Mouse (Mus musculus) embryonic facial prominence, embryonic 12.5 days (tissue): Measurements from ENCODE around the gene Ccdc155. TPM values are rescaled to one million over a fixed set of nuclear protein-coding genes. Genes with fewer than 3 reads are reported as not detected.

ENCODE experiments used
- ATAC-seq: fragments of 200-750 bp; cut with Nextera tagmentation; 2 replicates; pipeline ENCODE4 v1.8.0; 2017; ENCODE audit not compliant: insufficient number of reproducible peaks, insufficient read depth, low FRiP score, low TSS enrichment
- H3K27ac ChIP-seq: fragments of 300-500 bp; sonication (generic); 2 replicates; pipeline ENCODE4 v1.5.1; 2016; ENCODE audit warnings: mild to moderate bottlenecking
- H3K27me3 ChIP-seq: fragments of 300-500 bp; sonication (generic); 2 replicates; pipeline ENCODE4 v1.6.1; 2016; ENCODE audit warnings: mild to moderate bottlenecking, moderate library complexity
- H3K36me3 ChIP-seq: fragments of 300-500 bp; sonication (generic); 2 replicates; pipeline ENCODE4 v1.6.1; 2016; ENCODE audit warnings: mild to moderate bottlenecking
- H3K4me1 ChIP-seq: fragments of 300-500 bp; sonication (generic); 2 replicates; pipeline ENCODE4 v1.6.1; 2016
- H3K4me2 ChIP-seq: fragments of 300-500 bp; sonication (generic); replicated peaks from 2 replicates; pipeline ENCODE4 v1.6.1; 2016; ENCODE audit warnings: mild to moderate bottlenecking, moderate library complexity
- H3K4me3 ChIP-seq: fragments of 300-500 bp; sonication (generic); 2 replicates; pipeline ENCODE4 v1.5.1; 2016; ENCODE audit warnings: mild to moderate bottlenecking
- H3K9ac ChIP-seq: fragments of 300-500 bp; sonication (generic); 2 replicates; pipeline ENCODE4 v1.6.1; 2016; ENCODE audit warnings: mild to moderate bottlenecking, moderate library complexity
- H3K9me3 ChIP-seq: fragments of 300-500 bp; sonication (generic); 2 replicates; pipeline ENCODE4 v1.6.1; 2016; ENCODE audit warnings: mild to moderate bottlenecking, moderate library complexity
- WGBS: fragments of 180-500 bp; shearing (Covaris S2); methylation state at CpG from one replicate; pipeline ENCODE4 v1.1.7; 2016; 5-methylcytosine and 5-hydroxymethylcytosine counted together
- polyA plus RNA-seq: library from polyadenylated mRNA; unstranded; fragments of >200 nt; fragmentation: Nextera tagmentation; extraction: Ambion mirVana; gene quantifications from 2 replicates; pipeline ENCODE4 v1.2.1, GENCODE M21; 2016

The Ccdc155 gene
- polyA plus RNA-seq, 1 experiment from 2014 or later: 1.7 TPM

GRCm38 (mm10) chr7:45216442-45217183 is 11.9 kb upstream of the Ccdc155 start:
- peak; percentile 77 for ATAC-seq
- peak overlapping the region; percentile 93 for H3K4me2 ChIP-seq
- H3K27ac ChIP-seq: peak overlapping the region; percentile 98
- 3% methylated on average over 13 of the region's 13 CpGs for WGBS
- peaks cover 45% of the 10 kb centered on the region for H3K36me3 ChIP-seq
- H3K27me3 ChIP-seq: peaks cover 8% of the 10 kb centered on the region
- H3K9me3 ChIP-seq: no peaks in the 10 kb centered on the region
- peak overlapping the region; percentile 99 for H3K9ac ChIP-seq
- peak overlapping the region; percentile 86 for H3K4me3 ChIP-seq
- peaks cover 29% of the 10 kb centered on the region for H3K4me1 ChIP-seq

- Histone ChIP-seq H3K27me3 (peaks cover 15% of the 10 kb centered on the region), H3K4me1 (peaks cover 29% of the 10 kb centered on the region), H3K4me3 (peak within 1 kb of the TSS; percentile 86), H3K36me3 (peaks cover 38% of the 10 kb centered on the region), H3K9me3 (no peaks in the 10 kb centered on the region), H3K4me2 (peak within 1 kb of the TSS; percentile 93), H3K9ac (peak within 1 kb of the TSS; percentile 99), H3K27ac (peak within 1 kb of the TSS; percentile 98)
- ATAC-seq: peak; percentile 25; the same call in 1 of the 2 replicates
- under 1% methylated on average over 54 of the region's 55 CpGs for WGBS
Observed at GRCm38 (mm10) chr7:45215673-45216441, 11.2 kb upstream of the Ccdc155 start, which contains the start of gene Tead2. Gene Tead2 (plus strand): TSS chr7:45215753.

DNA sequence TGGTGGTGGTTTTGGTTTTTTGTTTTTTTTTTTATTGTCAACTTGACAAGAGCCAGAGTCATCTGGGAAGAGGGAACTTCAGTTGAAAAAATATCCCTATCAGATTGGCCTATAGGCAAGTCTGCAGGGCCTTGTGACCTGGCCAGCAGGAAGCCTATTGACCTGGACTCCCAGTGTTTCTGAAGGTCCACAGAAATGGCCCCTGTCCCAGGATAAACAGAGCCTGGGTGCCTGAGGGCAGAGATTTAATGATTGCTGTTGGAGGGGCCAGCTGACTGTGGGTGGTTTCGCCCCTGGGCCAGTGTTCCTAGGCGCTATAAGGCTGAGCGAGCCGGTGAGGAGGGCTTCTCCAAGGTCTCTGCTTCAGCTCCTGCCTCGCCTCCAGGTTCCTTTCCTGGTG is 9.0 kb upstream of the Ccdc155 start:
- Histone ChIP-seq H3K9me3 (no peaks in the 10 kb centered on the region), H3K27me3 (peaks cover 25% of the 10 kb centered on the region), H3K27ac (no peak overlapping the region), H3K36me3 (peaks cover 16% of the 10 kb centered on the region), H3K4me1 (peaks cover 24% of the 10 kb centered on the region), H3K4me3 (no peak overlapping the region), H3K4me2 (no peak overlapping the region), H3K9ac (no peak overlapping the region)
- ATAC-seq: no peak
- WGBS: 51% methylated on average over 5 of the region's 5 CpGs

DNA sequence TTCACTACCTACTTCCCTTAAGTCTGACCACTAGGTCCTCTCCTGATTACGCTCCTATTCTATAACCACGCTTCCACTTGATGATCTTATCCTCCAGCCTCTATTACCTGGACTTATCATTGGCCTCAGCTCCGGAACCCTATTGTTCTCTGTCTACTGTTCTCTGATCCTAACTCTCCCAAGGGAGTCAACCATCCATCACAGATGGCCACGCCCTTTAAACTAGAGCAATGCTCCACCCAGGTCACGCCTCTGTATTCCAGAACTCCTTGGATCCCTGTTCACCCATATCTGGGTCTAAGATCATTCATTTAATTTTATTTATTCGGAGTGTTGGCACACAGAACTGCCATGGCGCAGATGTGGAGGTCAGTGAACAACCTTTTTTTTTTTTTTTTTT is 7.7 kb upstream of the Ccdc155 start:
- Histone ChIP-seq H3K9ac (no peak overlapping the region), H3K9me3 (no peaks in the 10 kb centered on the region; the same call in 1 of the 2 replicates), H3K4me3 (no peak overlapping the region), H3K4me2 (no peak overlapping the region), H3K27me3 (peaks cover 25% of the 10 kb centered on the region), H3K4me1 (peaks cover 11% of the 10 kb centered on the region), H3K36me3 (0 out of 2 replicates have a peak, but pooled peaks cover 3% of the 10 kb centered on the region), H3K27ac (no peak overlapping the region)
- WGBS: 69% methylated on average over 7 of the region's 7 CpGs
- ATAC-seq: no peak

GRCm38 (mm10) chr7:45211851-45212251 is 7.2 kb upstream of the Ccdc155 start, which contains the start of gene Dkkl1:
Gene Dkkl1 (minus strand): TSS chr7:45212147.
- H3K4me2 ChIP-seq: peak within 1 kb of the TSS; percentile 37
- no peak within 1 kb of the TSS for H3K9ac ChIP-seq
- no peak within 1 kb of the TSS for H3K27ac ChIP-seq
- no peaks in the 10 kb centered on the region for H3K36me3 ChIP-seq
- no peaks in the 10 kb centered on the region; the same call in 1 of the 2 replicates for H3K9me3 ChIP-seq
- H3K4me3 ChIP-seq: no peak within 1 kb of the TSS
- peaks cover 25% of the 10 kb centered on the region for H3K27me3 ChIP-seq
- 5% methylated on average over 17 of the region's 17 CpGs for WGBS
- H3K4me1 ChIP-seq: peaks cover 6% of the 10 kb centered on the region; the same call in 1 of the 2 replicates
- no peak for ATAC-seq

- H3K27ac ChIP-seq: no peak overlapping the region
- no peaks in the 10 kb centered on the region for H3K36me3 ChIP-seq
- H3K27me3 ChIP-seq: peaks cover 25% of the 10 kb centered on the region
- no peak overlapping the region for H3K9ac ChIP-seq
- H3K4me3 ChIP-seq: no peak overlapping the region
- peaks cover 6% of the 10 kb centered on the region; the same call in 1 of the 2 replicates for H3K4me1 ChIP-seq
- ATAC-seq: no peak
- H3K4me2 ChIP-seq: no peak overlapping the region
- WGBS: 69% methylated on average over 10 of the region's 10 CpGs
- no peaks in the 10 kb centered on the region; the same call in 1 of the 2 replicates for H3K9me3 ChIP-seq
Observed at GRCm38 (mm10) chr7:45211070-45211469, 6.4 kb upstream of the Ccdc155 start.

DNA sequence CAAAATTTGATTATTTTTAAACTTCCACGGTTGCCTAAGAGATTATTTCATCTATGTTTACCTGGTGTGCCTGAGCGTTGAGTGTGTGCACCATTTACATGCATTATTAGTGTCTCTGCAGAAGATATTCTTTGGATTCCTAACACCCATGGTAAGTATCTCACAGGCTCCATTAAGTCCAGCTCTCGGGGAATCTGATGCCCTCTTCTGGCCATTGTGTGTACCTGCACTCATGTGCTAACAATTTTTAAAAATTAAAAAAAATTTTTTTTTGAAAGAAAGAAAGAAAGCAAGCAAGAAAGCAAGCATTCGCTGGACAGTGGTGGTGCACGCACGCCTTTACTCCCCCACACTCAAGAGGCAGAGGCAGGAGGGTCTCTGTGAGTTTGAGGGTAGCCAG is 3.6 kb upstream of the Ccdc155 start:
- peaks cover 6% of the 10 kb centered on the region; the same call in 1 of the 2 replicates for H3K4me1 ChIP-seq
- H3K4me3 ChIP-seq: no peak overlapping the region
- ATAC-seq: no peak
- no peaks in the 10 kb centered on the region for H3K36me3 ChIP-seq
- peaks cover 25% of the 10 kb centered on the region for H3K27me3 ChIP-seq
- H3K4me2 ChIP-seq: no peak overlapping the region
- H3K27ac ChIP-seq: no peak overlapping the region
- no peak overlapping the region for H3K9ac ChIP-seq
- H3K9me3 ChIP-seq: no peaks in the 10 kb centered on the region; the same call in 1 of the 2 replicates
- WGBS: 77% methylated on average over 6 of the region's 6 CpGs

DNA sequence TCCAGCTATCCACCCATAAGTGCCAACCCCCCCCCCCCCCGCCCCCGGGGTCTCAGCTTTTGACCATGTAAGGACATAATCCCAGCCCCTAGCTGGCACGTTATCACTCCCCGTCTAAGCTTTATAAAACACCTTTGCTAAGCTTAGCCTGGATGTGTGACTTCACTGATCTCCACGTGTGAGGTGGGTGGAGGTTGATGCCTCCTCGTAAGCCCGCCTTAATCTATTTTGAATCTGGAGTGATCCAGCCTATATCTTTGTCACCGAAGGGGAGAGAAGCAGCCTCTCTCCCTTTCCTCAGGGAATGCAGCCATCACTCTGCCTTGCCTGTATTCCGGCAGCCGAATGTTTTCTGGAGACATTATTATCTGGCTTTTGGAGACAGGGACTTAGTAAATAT is 2.0 kb downstream of the Ccdc155 start:
- Histone ChIP-seq H3K27me3 (peaks cover 1% of the 10 kb centered on the region), H3K4me2 (no peak overlapping the region), H3K9ac (no peak overlapping the region), H3K4me3 (no peak overlapping the region), H3K27ac (no peak overlapping the region), H3K36me3 (no peaks in the 10 kb centered on the region), H3K9me3 (no peaks in the 10 kb centered on the region; the same call in 1 of the 2 replicates), H3K4me1 (no peaks in the 10 kb centered on the region)
- ATAC-seq: no peak
- 64% methylated on average over 10 of the region's 10 CpGs for WGBS

GRCm38 (mm10) chr7:45198961-45199360 is 5.7 kb downstream of the Ccdc155 start:
- Histone ChIP-seq H3K27ac (no peak overlapping the region), H3K4me3 (no peak overlapping the region), H3K27me3 (peaks cover 17% of the 10 kb centered on the region)

GRCm38 (mm10) chr7:45198435-45198834 is 6.3 kb downstream of the Ccdc155 start:
- no peaks in the 10 kb centered on the region; the same call in 1 of the 2 replicates for H3K4me1 ChIP-seq
- H3K9me3 ChIP-seq: no peaks in the 10 kb centered on the region
- peaks cover 19% of the 10 kb centered on the region for H3K27me3 ChIP-seq
- H3K36me3 ChIP-seq: no peaks in the 10 kb centered on the region
- H3K4me2 ChIP-seq: no peak overlapping the region; the same call in 1 of the 2 replicates
- 14% methylated on average over 5 of the region's 5 CpGs for WGBS
- ATAC-seq: no peak
- H3K4me3 ChIP-seq: no peak overlapping the region
- H3K9ac ChIP-seq: no peak overlapping the region
- H3K27ac ChIP-seq: no peak overlapping the region

More at GRCm38 (mm10) chr7:45198961-45199360, 5.7 kb downstream of the Ccdc155 start:
- Histone ChIP-seq H3K9ac (no peak overlapping the region), H3K4me1 (no peaks in the 10 kb centered on the region; the same call in 1 of the 2 replicates), H3K4me2 (no peak overlapping the region), H3K9me3 (no peaks in the 10 kb centered on the region), H3K36me3 (no peaks in the 10 kb centered on the region)
- WGBS: 79% methylated on average over 11 of the region's 11 CpGs
- no peak for ATAC-seq

- Histone ChIP-seq H3K27me3 (peaks cover 21% of the 10 kb centered on the region), H3K9me3 (no peaks in the 10 kb centered on the region), H3K27ac (no peak overlapping the region), H3K4me2 (no peak overlapping the region), H3K4me1 (peaks cover 3% of the 10 kb centered on the region), H3K36me3 (no peaks in the 10 kb centered on the region), H3K9ac (no peak overlapping the region), H3K4me3 (no peak overlapping the region)
- ATAC-seq: no peak
- WGBS: 67% methylated on average over 5 of the region's 5 CpGs
Observed at GRCm38 (mm10) chr7:45196994-45197393, 7.7 kb downstream of the Ccdc155 start.
